Mouse (Mus musculus): ENCODE data around the gene Gm20388. TPM values are rescaled to one million over a fixed set of nuclear protein-coding genes. Genes with fewer than 3 reads are reported as not detected.

Gene Gm20388
- polyA plus RNA-seq, 1 experiment, result 23.9 TPM

DNA sequence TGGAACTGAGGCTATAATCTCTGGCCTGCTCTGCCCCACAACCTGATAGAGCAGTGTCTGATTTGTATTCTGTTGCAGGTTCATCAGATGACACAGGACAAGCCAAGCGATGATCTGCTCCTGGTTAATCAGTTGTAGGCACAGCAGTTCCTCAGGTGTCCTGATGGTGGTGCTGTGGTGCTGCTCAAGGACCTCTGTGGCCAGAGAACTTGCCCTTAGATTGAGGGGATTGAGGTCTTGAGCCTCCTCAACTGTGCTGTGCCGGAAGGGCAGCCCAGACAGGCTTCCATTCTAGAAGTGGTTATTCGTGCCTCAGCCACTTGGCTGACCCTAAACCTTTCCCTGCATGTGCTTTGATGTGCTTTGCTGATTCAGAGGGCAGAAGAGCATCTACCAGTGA is 4141.5 kb downstream of the Gm20388 start:
- no peaks in the 10 kb centered on the region for H3K4me1 ChIP-seq (ENCODE audit: control insufficient read depth, insufficient read depth, low read length)
- H3K27ac ChIP-seq (ENCODE audit: insufficient read depth, low read length), result no peak overlapping the region
- no peak overlapping the region for H3K4me3 ChIP-seq (ENCODE audit: insufficient read depth, low read length)
- TF ChIP-seq POLR2A (IDR thresholded peaks at IDR 0.05; ENCODE audit: extremely low read depth, insufficient read depth, low read length), result no peak
- peak; percentile 100 for TF ChIP-seq CTCF (IDR thresholded peaks at IDR 0.05; ENCODE audit: extremely low read depth, insufficient read depth, low read length)

GRCm38 (mm10) chr8:124052568-124052967 is 4141.9 kb downstream of the Gm20388 start:
- no peaks in the 10 kb centered on the region for H3K4me1 ChIP-seq (ENCODE audit: control insufficient read depth, insufficient read depth, low read length)
- no peak for TF ChIP-seq POLR2A (IDR thresholded peaks at IDR 0.05; ENCODE audit: extremely low read depth, insufficient read depth, low read length)
- no peak for TF ChIP-seq CTCF (IDR thresholded peaks at IDR 0.05; ENCODE audit: extremely low read depth, insufficient read depth, low read length)
- no peak overlapping the region for H3K4me3 ChIP-seq (ENCODE audit: insufficient read depth, low read length)

GRCm38 (mm10) chr8:124056832-124057655 is 4146.4 kb downstream of the Gm20388 start:
- Histone ChIP-seq H3K4me3 (ENCODE audit: insufficient read depth, low read length) (no peak overlapping the region), H3K27ac (ENCODE audit: insufficient read depth, low read length) (no peak overlapping the region), H3K4me1 (ENCODE audit: control insufficient read depth, insufficient read depth, low read length) (no peaks in the 10 kb centered on the region)
- no peak for TF ChIP-seq POLR2A (IDR thresholded peaks at IDR 0.05; ENCODE audit: extremely low read depth, insufficient read depth, low read length)
- TF ChIP-seq CTCF (IDR thresholded peaks at IDR 0.05; ENCODE audit: extremely low read depth, insufficient read depth, low read length), result no peak

More at GRCm38 (mm10) chr8:124052568-124052967, 4141.9 kb downstream of the Gm20388 start:
- H3K27ac ChIP-seq (ENCODE audit: insufficient read depth, low read length), result no peak overlapping the region

DNA sequence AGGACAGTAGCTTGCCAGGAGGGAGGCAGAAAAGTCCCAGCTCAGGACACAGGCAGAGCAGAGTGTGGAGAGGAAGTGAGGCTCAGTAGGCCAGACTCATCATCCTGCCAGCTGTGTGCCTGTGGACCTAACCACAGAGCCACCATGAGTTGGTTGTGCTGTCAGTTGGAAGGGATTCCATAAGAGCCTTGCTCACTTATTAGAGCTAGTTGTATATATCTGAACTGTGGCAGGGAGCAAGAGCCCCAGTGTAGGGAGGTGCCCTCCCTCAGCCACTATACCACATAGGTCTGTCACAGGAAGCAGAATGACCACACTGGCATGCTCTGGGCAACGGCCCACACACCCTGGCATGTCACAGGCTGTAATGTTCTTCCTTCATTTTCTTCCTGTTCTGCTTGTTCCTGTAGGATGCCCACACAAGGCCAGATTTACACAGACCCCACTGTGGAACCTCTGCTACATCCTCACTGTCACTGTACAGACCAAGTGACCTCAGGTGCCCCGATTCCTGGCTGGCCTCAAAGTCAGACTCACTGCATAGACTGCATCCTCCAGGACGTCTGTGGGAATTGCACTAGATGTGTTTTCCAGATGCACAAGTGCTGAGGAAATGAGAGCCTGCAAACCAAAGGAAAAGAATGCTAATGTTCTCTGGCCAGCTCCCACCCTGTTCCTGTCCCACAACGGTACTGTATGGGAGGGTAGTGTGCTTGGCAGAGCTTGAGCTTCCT is 4155.9 kb downstream of the Gm20388 start:
- TF ChIP-seq POLR2A (IDR thresholded peaks at IDR 0.05; ENCODE audit: extremely low read depth, insufficient read depth, low read length) (no peak), CTCF (IDR thresholded peaks at IDR 0.05; ENCODE audit: extremely low read depth, insufficient read depth, low read length) (no peak)
- Histone ChIP-seq H3K4me3 (ENCODE audit: insufficient read depth, low read length) (no peak overlapping the region), H3K27ac (ENCODE audit: insufficient read depth, low read length) (no peak overlapping the region), H3K4me1 (ENCODE audit: control insufficient read depth, insufficient read depth, low read length) (peaks cover 4% of the 10 kb centered on the region)

DNA sequence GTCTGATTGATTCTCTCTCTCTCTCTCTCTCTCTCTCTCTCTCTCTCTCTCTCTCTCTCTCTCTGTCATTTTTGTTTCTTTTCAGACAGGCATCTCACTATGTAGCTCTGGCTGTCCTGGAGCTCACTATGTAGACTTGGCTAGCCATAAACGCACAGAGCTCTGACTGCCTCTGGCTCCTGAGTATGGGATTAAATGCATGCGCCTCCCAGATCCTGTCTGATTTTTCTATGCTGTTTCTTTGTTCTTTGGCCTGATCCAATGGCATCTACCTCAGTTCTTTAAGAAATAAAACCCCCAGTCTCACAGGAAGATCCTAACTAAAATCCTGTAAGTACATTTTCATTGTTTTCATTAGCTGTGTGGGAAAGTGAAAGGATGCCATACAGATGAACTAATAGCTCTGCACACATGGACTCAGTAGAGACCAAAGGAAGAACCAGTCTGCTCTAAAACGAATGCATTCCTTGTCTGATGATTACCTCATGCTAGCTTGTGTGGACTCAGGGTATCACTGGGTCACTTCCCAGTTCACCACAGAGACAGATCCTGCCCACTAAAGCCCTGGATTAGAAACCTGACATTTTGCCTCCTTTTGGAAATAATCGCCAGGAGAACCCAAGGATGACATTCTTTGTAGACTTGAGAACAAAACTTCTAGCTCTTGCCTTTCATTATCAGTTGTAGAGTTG is 4156.6 kb downstream of the Gm20388 start:
- H3K4me3 ChIP-seq (ENCODE audit: insufficient read depth, low read length), result no peak overlapping the region
- TF ChIP-seq POLR2A (IDR thresholded peaks at IDR 0.05; ENCODE audit: extremely low read depth, insufficient read depth, low read length) (no peak), CTCF (IDR thresholded peaks at IDR 0.05; ENCODE audit: extremely low read depth, insufficient read depth, low read length) (no peak)
- H3K4me1 ChIP-seq (ENCODE audit: control insufficient read depth, insufficient read depth, low read length), result peaks cover 4% of the 10 kb centered on the region
- H3K27ac ChIP-seq (ENCODE audit: insufficient read depth, low read length), result no peak overlapping the region

DNA sequence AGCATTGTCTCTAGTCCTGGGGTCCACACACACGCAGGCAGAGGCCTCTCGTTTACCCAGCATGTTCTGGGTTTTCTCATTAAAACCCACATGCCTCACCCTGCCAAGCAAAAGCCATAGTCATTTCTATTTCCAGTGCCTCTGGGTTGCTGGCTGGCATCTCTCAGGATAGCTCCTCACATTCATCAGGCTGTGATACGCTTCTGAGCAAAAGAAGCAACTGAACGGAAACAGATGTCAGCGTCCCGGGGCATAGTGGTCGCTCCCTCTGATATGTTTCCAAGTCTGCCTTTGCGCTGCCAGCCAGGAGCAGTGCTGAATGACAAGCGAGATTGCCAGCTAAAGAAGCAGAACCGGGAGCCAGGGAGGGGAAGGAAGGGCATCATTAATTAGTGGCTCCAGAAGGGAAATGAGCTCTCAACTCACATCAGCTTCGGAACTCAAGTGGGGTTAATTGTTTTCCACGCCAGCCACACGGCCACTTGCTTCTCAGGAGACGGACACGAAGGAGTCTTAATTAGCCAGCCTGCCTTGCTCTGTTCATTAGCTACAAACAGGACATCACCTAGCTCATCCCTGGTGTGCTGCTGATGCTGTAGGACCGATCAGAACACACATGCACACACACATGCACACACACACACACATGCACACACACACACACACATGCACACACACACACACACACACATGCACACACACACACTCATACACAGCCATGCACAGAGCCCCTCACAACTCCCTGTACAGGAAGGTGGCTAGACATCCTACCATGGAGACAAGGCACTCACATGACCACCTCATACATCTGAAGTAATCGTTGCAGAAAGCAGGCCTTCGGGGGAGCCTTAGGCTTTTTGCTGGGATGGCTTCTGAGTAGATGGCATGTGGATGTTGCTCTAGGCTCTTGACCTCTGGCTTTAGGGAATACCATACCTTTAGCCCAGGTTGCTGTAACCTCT is 4160.0 kb downstream of the Gm20388 start:
- Histone ChIP-seq H3K27ac (ENCODE audit: insufficient read depth, low read length) (no peak overlapping the region), H3K4me3 (ENCODE audit: insufficient read depth, low read length) (no peak overlapping the region)
- TF ChIP-seq POLR2A (IDR thresholded peaks at IDR 0.05; ENCODE audit: extremely low read depth, insufficient read depth, low read length), result no peak
- TF ChIP-seq CTCF (IDR thresholded peaks at IDR 0.05; ENCODE audit: extremely low read depth, insufficient read depth, low read length), result no peak

DNA sequence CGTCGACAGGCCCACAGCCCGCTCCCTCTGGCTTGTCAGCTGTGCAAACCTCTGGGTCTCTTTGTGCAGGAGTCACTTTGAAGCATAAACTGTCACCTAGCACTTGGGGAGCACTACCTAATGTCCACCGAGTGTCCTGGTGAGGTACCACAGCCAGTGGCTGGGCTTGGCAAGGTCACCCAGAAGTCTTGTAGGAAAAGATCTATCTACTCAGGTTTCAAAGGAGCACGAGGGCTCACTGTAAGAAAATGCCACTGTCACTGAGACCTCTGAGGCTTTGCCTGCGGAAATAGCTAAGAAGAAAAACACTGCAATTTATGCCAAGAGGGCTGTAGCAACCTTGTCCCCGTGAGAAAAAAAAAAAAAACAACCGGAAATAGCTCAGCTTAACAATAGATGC is 4165.3 kb downstream of the Gm20388 start:
- no peaks in the 10 kb centered on the region for H3K4me1 ChIP-seq (ENCODE audit: control insufficient read depth, insufficient read depth, low read length)
- H3K27ac ChIP-seq (ENCODE audit: insufficient read depth, low read length), result no peak overlapping the region
- no peak overlapping the region for H3K4me3 ChIP-seq (ENCODE audit: insufficient read depth, low read length)
- TF ChIP-seq CTCF (IDR thresholded peaks at IDR 0.05; ENCODE audit: extremely low read depth, insufficient read depth, low read length) (no peak), POLR2A (IDR thresholded peaks at IDR 0.05; ENCODE audit: extremely low read depth, insufficient read depth, low read length) (no peak)

More for the DNA sequence above, 4160.0 kb downstream of the Gm20388 start:
- peaks cover 4% of the 10 kb centered on the region for H3K4me1 ChIP-seq (ENCODE audit: control insufficient read depth, insufficient read depth, low read length)

DNA sequence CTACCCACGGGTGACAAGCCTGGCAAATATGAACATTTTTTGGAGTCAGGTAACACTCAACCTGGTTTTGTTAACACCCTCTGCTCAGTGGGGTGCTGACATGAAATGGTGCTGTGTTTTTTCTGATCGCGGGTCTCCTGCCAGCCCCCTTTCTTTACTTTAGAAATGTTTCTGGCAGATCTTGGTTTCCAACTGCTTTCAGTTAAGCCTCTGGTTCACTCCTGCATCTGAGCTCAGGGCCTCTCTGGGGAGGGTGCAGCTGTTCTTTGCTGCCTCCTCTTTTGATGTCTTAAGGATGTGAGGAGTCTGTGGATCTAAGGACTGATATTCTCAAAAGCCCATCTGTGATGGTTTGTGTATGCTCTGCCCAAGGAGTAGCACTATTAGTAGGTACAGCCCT is 4165.8 kb downstream of the Gm20388 start:
- H3K4me1 ChIP-seq (ENCODE audit: control insufficient read depth, insufficient read depth, low read length), result no peaks in the 10 kb centered on the region
- no peak for TF ChIP-seq POLR2A (IDR thresholded peaks at IDR 0.05; ENCODE audit: extremely low read depth, insufficient read depth, low read length)
- TF ChIP-seq CTCF (IDR thresholded peaks at IDR 0.05; ENCODE audit: extremely low read depth, insufficient read depth, low read length), result no peak
- H3K27ac ChIP-seq (ENCODE audit: insufficient read depth, low read length), result no peak overlapping the region
- no peak overlapping the region for H3K4me3 ChIP-seq (ENCODE audit: insufficient read depth, low read length)

Measured in cortical plate, adult 2 months (tissue).